Mouse (Mus musculus): ENCODE measurements at regions not wholly inside any gene's neighbourhood (a gene's known extent, or its start where the extent isn't known, plus 50 kb on each side); places are given as distances from the start of the nearest gene placed in this dataset.

GRCm38 (mm10) chr6:112167487-112167886 lies 106.1 kb upstream of the Lmcd1 start:
- Histone ChIP-seq H3K9me3 (replicated peaks; ENCODE audit: low read length) (peaks cover 42% of the 10 kb centered on the region), H3K4me1 (ENCODE audit: control insufficient read depth in 1 of 2, insufficient read depth in 2 of 2) (no peaks in the 10 kb centered on the region), H3K36me3 (replicated peaks in 1 of 2; ENCODE audit: control insufficient read depth in 1 of 2, insufficient read depth in 1 of 2, low read length in 1 of 2) (no peaks in the 10 kb centered on the region), H3K9ac (ENCODE audit: insufficient read depth, low read depth) (no peak overlapping the region), H3K79me2 (replicated peaks; ENCODE audit: control insufficient read depth, extremely low read depth, insufficient read depth, poor library complexity, severe bottlenecking) (no peaks in the 10 kb centered on the region), H3K4me2 (ENCODE audit: insufficient read depth, low read depth, poor library complexity, severe bottlenecking) (no peak overlapping the region), H3K27ac (ENCODE audit: insufficient read depth, low read depth) (no peak overlapping the region), H3K27me3 (replicated peaks) (no peaks in the 10 kb centered on the region), H3K4me3 (replicated peaks in 1 of 3; ENCODE audit: low read depth in 2 of 3, low read length in 2 of 3, poor library complexity in 1 of 3) (no peak overlapping the region)
- in situ Hi-C loops (cut with MboI; ENCODE audit: low pct_ligation_motif_present, low pct_unique_long_range_greater_than_20kb, low sequenced_read_pairs) (no loop called here), dilution Hi-C loops (cut with MboI; ENCODE audit: extremely low pct_ligation_motif_present, extremely low pct_unique_long_range_greater_than_20kb, low sequenced_read_pairs) (no loop called here)
- TF ChIP-seq JUND (conservative IDR thresholded peaks at IDR 0.05; ENCODE audit: low read depth, low read length), result no peak
- no peak for TF ChIP-seq ETS1 (conservative IDR thresholded peaks at IDR 0.05; ENCODE audit: low read depth, low read length)
- no peak for TF ChIP-seq SIN3A (IDR thresholded peaks at IDR 0.05; ENCODE audit: low read length)
- TF ChIP-seq IRF4 (IDR thresholded peaks at IDR 0.05; ENCODE audit: low read depth, low read length), result no peak
- TF ChIP-seq MYC (IDR thresholded peaks at IDR 0.05; ENCODE audit: low read depth, low read length), result no peak
- no peak for TF ChIP-seq PAX5 (IDR thresholded peaks at IDR 0.05; ENCODE audit: low read length)
- TF ChIP-seq NRF1 (IDR thresholded peaks at IDR 0.05; ENCODE audit: low read depth, low read length), result no peak
- DNase-seq (ENCODE audit: extremely low read depth), result no peak

DNA sequence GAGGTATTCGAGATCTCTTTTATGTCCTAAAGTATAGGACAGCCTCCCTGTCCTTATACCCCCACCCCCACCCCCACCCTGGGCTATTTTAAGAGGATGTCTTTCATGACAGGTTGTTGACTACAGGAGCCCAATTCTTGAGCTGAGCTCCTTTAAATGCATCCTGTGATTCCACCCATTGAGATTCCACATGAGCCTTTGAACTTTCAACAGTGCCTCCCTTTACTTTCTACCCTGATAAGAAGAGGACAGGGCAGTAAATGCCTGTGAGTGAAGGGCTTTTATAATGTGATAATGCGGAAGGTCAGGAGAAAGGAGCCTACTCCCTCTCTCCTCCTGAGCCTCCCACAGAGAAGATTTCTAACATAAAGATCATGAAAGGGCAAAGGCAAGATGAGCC lies 97.2 kb upstream of the Lmcd1 start:
- TF ChIP-seq IRF4 (IDR thresholded peaks at IDR 0.05; ENCODE audit: low read depth, low read length) (no peak), E2F4 (IDR thresholded peaks at IDR 0.05; ENCODE audit: insufficient replicate concordance, low read depth, low read length) (no peak), MXI1 (IDR thresholded peaks at IDR 0.05; ENCODE audit: low read depth, low read length) (no peak), USF1 (IDR thresholded peaks at IDR 0.05; ENCODE audit: low read depth, low read length) (no peak), MYC (IDR thresholded peaks at IDR 0.05; ENCODE audit: low read depth, low read length) (no peak), MEF2A (IDR thresholded peaks at IDR 0.05; ENCODE audit: borderline replicate concordance, low read depth, low read length) (no peak), TBP (conservative IDR thresholded peaks at IDR 0.05; ENCODE audit: low read depth, low read length) (no peak), POLR2AphosphoS2 (IDR thresholded peaks at IDR 0.05; ENCODE audit: low read depth, low read length) (no peak), RCOR1 (conservative IDR thresholded peaks at IDR 0.05; ENCODE audit: low read depth, low read length) (no peak), MAFK (IDR thresholded peaks at IDR 0.05; ENCODE audit: insufficient replicate concordance, low read length) (no peak)
- Histone ChIP-seq H3K9me3 (replicated peaks; ENCODE audit: low read length) (peaks cover 32% of the 10 kb centered on the region), H3K9ac (ENCODE audit: insufficient read depth, low read depth) (no peak overlapping the region), H3K4me1 (ENCODE audit: control insufficient read depth in 1 of 2, insufficient read depth in 2 of 2) (no peaks in the 10 kb centered on the region), H3K27ac (ENCODE audit: insufficient read depth, low read depth) (no peak overlapping the region), H3K4me3 (replicated peaks in 1 of 3; ENCODE audit: low read depth in 2 of 3, low read length in 2 of 3, poor library complexity in 1 of 3) (no peak overlapping the region), H3K36me3 (replicated peaks in 1 of 2; ENCODE audit: control insufficient read depth in 1 of 2, insufficient read depth in 1 of 2, low read length in 1 of 2) (no peaks in the 10 kb centered on the region), H3K79me2 (replicated peaks; ENCODE audit: control insufficient read depth, extremely low read depth, insufficient read depth, poor library complexity, severe bottlenecking) (no peaks in the 10 kb centered on the region), H3K27me3 (replicated peaks) (no peaks in the 10 kb centered on the region), H3K4me2 (ENCODE audit: insufficient read depth, low read depth, poor library complexity, severe bottlenecking) (no peak overlapping the region)
- no peak for DNase-seq (ENCODE audit: extremely low read depth)
- in situ Hi-C loops (cut with MboI; ENCODE audit: low pct_ligation_motif_present, low pct_unique_long_range_greater_than_20kb, low sequenced_read_pairs) (no loop called here), dilution Hi-C loops (cut with MboI; ENCODE audit: extremely low pct_ligation_motif_present, extremely low pct_unique_long_range_greater_than_20kb, low sequenced_read_pairs) (no loop called here)

All from CH12.LX (cell line).